Mouse (Mus musculus) lung, postnatal 0 days (tissue): ENCODE measurements around the gene Cebpz. TPM values are rescaled to one million over a fixed set of nuclear protein-coding genes. Genes with fewer than 3 reads are reported as not detected.

Source experiments
- ATAC-seq: fragments of 200-750 bp; cut with Nextera tagmentation; 2 replicates; pipeline ENCODE4 v1.8.0; 2017; ENCODE audit warnings: moderate library complexity
- DNase-seq: peaks from one replicate; pipeline ENCODE4 v3.0.0-alpha.2; 2016; ENCODE audit warnings: low spot score
- H3K27ac ChIP-seq: fragments of 300-500 bp; sonication (generic); 2 replicates; pipeline ENCODE4 v1.5.1; 2014; ENCODE audit warnings: antibody characterized with exemption, mild to moderate bottlenecking, low read length, mixed read lengths
- H3K27me3 ChIP-seq: fragments of 300-500 bp; sonication (generic); replicated peaks from 2 replicates; pipeline ENCODE4 v1.6.1; 2014; ENCODE audit warnings: low read length, mixed read lengths; ENCODE audit not compliant: insufficient read depth
- H3K36me3 ChIP-seq: fragments of 300-500 bp; sonication (generic); 2 replicates; pipeline ENCODE4 v1.6.1; 2014; ENCODE audit warnings: low read length, mixed read lengths; ENCODE audit not compliant: insufficient read depth
- H3K4me1 ChIP-seq: fragments of 300-500 bp; sonication (generic); 2 replicates; pipeline ENCODE4 v1.6.1; 2014; ENCODE audit warnings: antibody characterized with exemption, low read depth, low read length, mixed read lengths; ENCODE audit not compliant: insufficient read depth
- H3K4me2 ChIP-seq: fragments of 300-500 bp; sonication (generic); replicated peaks from 2 replicates; pipeline ENCODE4 v1.6.1; 2014; ENCODE audit warnings: low read depth, mild to moderate bottlenecking, low read length, moderate library complexity, mixed read lengths
- H3K4me3 ChIP-seq: fragments of 300-500 bp; sonication (generic); 2 replicates; pipeline ENCODE4 v1.5.1; 2014; ENCODE audit warnings: low read depth, low read length
- H3K9ac ChIP-seq: fragments of 300-500 bp; sonication (generic); replicated peaks from 2 replicates; pipeline ENCODE4 v1.6.1; 2014; ENCODE audit warnings: low read depth, mild to moderate bottlenecking
- H3K9me3 ChIP-seq: fragments of 300-500 bp; sonication (generic); 2 replicates; pipeline ENCODE4 v1.6.1; 2016; ENCODE audit warnings: low read length, mixed read lengths
- CTCF ChIP-seq: IDR thresholded peaks from 2 replicates; pipeline ENCODE4 v1.5.1; 2016; ENCODE audit warnings: antibody characterized with exemption, mild to moderate bottlenecking
- EP300 ChIP-seq: IDR thresholded peaks from 2 replicates; pipeline ENCODE4 v1.6.1; 2016; ENCODE audit warnings: antibody characterized with exemption, mild to moderate bottlenecking, control low read depth
- WGBS: fragments of 180-500 bp; shearing (Covaris S2); extraction: QIAGEN DNeasy Blood & Tissue Kit; methylation state at CpG from one replicate; pipeline ENCODE4 v1.1.7; 2014; 5-methylcytosine and 5-hydroxymethylcytosine counted together
- polyA plus RNA-seq: library from polyadenylated mRNA; unstranded; fragments of >200 nt; fragmentation: Nextera tagmentation; extraction: Ambion mirVana; gene quantifications from 2 replicates; pipeline ENCODE4 v1.2.1, GENCODE M21; 2015

Cebpz gene
- polyA plus RNA-seq, 1 experiment from 2014 or later: 43.4 TPM

GRCm38 (mm10) chr17:78913921-78914320 lies 22.9 kb downstream of the Cebpz start:
- Histone ChIP-seq H3K4me3 (no peak overlapping the region), H3K36me3 (no peaks in the 10 kb centered on the region), H3K27ac (no peak overlapping the region), H3K9me3 (no peaks in the 10 kb centered on the region), H3K4me2 (no peak overlapping the region), H3K4me1 (peaks cover 5% of the 10 kb centered on the region; the same call in 1 of the 2 replicates), H3K27me3 (no peaks in the 10 kb centered on the region), H3K9ac (no peak overlapping the region)
- no peak for TF ChIP-seq CTCF
- no peak for TF ChIP-seq EP300
- ATAC-seq: no peak
- 82% methylated on average over 3 of the region's 3 CpGs for WGBS
- no peak for DNase-seq

DNA sequence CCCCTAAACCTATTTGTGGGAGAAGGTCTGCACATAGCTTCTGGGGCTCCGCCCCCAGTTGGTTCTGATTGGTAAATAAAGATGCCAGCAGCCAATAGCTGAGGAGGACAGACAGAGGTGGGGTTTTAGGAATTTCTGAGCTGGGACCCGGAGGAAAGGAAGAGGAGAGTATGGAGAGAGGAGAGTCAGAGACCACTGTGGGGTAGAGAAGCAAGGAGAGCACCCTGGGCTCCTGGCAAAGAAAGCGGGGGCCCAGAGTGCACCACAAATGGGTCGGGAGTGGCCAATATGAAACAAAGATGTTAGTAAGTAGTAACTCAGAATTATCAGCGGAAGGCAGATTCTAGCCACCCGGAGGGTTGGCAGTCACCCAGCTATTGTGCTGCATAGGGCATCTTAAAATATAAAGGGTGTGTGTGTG lies 24.0 kb downstream of the Cebpz start:
- ATAC-seq: no peak
- Histone ChIP-seq H3K9ac (no peak overlapping the region), H3K4me2 (peak overlapping the region; percentile 55), H3K27ac (no peak overlapping the region), H3K4me1 (peaks cover 5% of the 10 kb centered on the region; the same call in 1 of the 2 replicates), H3K36me3 (no peaks in the 10 kb centered on the region), H3K27me3 (no peaks in the 10 kb centered on the region), H3K9me3 (no peaks in the 10 kb centered on the region), H3K4me3 (peak overlapping the region; percentile 28)
- 23% methylated on average over 6 of the region's 6 CpGs for WGBS
- peak; percentile 29 for DNase-seq
- TF ChIP-seq EP300 (no peak), CTCF (no peak)

DNA sequence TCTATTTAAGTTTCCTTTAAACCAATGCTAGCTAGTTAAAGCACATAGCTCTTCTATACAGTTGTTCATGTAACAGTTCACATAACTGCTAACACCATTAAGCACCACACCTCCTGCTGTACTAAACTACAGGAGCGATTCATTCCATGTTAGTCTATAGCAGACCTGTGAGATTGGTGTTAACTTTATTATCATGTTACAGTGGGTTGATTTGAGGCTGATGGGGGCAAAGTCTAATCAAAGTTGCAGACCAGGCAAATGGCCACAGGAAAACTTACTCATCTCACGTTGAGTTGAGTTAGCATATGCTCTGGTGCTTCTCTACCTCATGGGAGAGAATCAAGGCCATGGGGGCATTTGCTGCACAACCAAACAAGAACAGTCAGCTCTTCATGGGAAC lies 27.5 kb downstream of the Cebpz start:
- H3K4me2 ChIP-seq: no peak overlapping the region
- H3K4me1 ChIP-seq: no peaks in the 10 kb centered on the region
- no peaks in the 10 kb centered on the region for H3K9me3 ChIP-seq
- no peak for TF ChIP-seq CTCF
- no peak for TF ChIP-seq EP300
- no peak overlapping the region for H3K9ac ChIP-seq
- no peak overlapping the region for H3K4me3 ChIP-seq
- H3K27ac ChIP-seq: no peak overlapping the region
- H3K36me3 ChIP-seq: no peaks in the 10 kb centered on the region
- H3K27me3 ChIP-seq: no peaks in the 10 kb centered on the region
- WGBS: 70% methylated on average over 2 of the region's 2 CpGs
- ATAC-seq (no peak), DNase-seq (no peak)

- Histone ChIP-seq H3K27me3 (no peaks in the 10 kb centered on the region), H3K4me1 (no peaks in the 10 kb centered on the region), H3K9ac (no peak within 1 kb of the TSS), H3K4me2 (no peak within 1 kb of the TSS), H3K9me3 (no peaks in the 10 kb centered on the region), H3K4me3 (no peak within 1 kb of the TSS), H3K27ac (no peak within 1 kb of the TSS), H3K36me3 (no peaks in the 10 kb centered on the region)
- ATAC-seq (no peak), DNase-seq (no peak)
- WGBS: 77% methylated on average over 5 of the region's 5 CpGs
- TF ChIP-seq EP300: no peak
- TF ChIP-seq CTCF: no peak
These were observed 30.0 kb downstream of the Cebpz start, which contains the start of gene Sult6b1 for GRCm38 (mm10) chr17:78906892-78907291. Sult6b1 (minus strand) TSS chr17:78906992.

- H3K36me3 ChIP-seq: no peaks in the 10 kb centered on the region
- H3K9ac ChIP-seq: no peak overlapping the region
- no peak overlapping the region for H3K4me3 ChIP-seq
- 53% methylated on average over 2 of the region's 2 CpGs for WGBS
- DNase-seq: peak; percentile 16
- no peak overlapping the region for H3K27ac ChIP-seq
- H3K4me2 ChIP-seq: no peak overlapping the region
- TF ChIP-seq CTCF: no peak
- no peak for TF ChIP-seq EP300
- ATAC-seq: peak; percentile 32; the same call in 1 of the 2 replicates
- no peaks in the 10 kb centered on the region for H3K4me1 ChIP-seq
- no peaks in the 10 kb centered on the region for H3K27me3 ChIP-seq
- H3K9me3 ChIP-seq: no peaks in the 10 kb centered on the region
These were observed 33.7 kb downstream of the Cebpz start for GRCm38 (mm10) chr17:78903158-78903557.

- TF ChIP-seq EP300: no peak
- peak; percentile 75 for TF ChIP-seq CTCF
- no peaks in the 10 kb centered on the region for H3K9me3 ChIP-seq
- H3K4me2 ChIP-seq: peak overlapping the region; percentile 50
- H3K27ac ChIP-seq: no peak overlapping the region
- H3K36me3 ChIP-seq: no peaks in the 10 kb centered on the region
- H3K4me3 ChIP-seq: peak overlapping the region; percentile 0; the same call in 1 of the 2 replicates
- DNase-seq (peak; percentile 91), ATAC-seq (peak; percentile 57)
- H3K4me1 ChIP-seq: no peaks in the 10 kb centered on the region
- no peak overlapping the region for H3K9ac ChIP-seq
- WGBS: 12% methylated on average over 8 of the region's 8 CpGs
- H3K27me3 ChIP-seq: no peaks in the 10 kb centered on the region
These were observed 41.5 kb downstream of the Cebpz start for GRCm38 (mm10) chr17:78895394-78895793.

DNA sequence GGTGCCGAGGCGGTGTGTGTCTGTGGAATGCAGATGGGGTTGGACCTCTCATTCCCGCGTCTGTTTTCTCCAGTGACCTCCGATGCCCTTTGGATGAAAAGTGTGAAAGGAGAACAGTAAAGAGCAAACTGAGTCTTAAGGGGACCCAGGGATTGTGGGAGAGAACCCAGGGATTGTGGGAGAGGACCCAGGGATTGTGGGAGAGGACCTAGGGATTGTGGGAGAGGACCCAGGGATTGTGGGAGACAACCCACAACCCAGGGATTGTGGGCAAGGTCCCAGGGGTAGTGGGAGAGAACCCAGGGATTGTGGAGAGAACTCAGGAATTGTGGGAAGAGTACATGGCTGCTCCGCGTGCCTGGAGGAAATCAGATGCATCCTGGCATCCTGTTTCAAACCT lies 41.9 kb downstream of the Cebpz start:
- ATAC-seq (0 out of 2 replicates have a peak, but pooled peaks have one; percentile 1), DNase-seq (no peak)
- Histone ChIP-seq H3K4me3 (no peak overlapping the region), H3K4me2 (no peak overlapping the region), H3K9ac (no peak overlapping the region), H3K27me3 (no peaks in the 10 kb centered on the region), H3K4me1 (no peaks in the 10 kb centered on the region), H3K9me3 (no peaks in the 10 kb centered on the region), H3K27ac (no peak overlapping the region), H3K36me3 (no peaks in the 10 kb centered on the region)
- TF ChIP-seq CTCF (no peak), EP300 (no peak)
- 70% methylated on average over 7 of the region's 7 CpGs for WGBS
